Mouse (Mus musculus): Measurements from ENCODE around the gene Gm42674. TPM values are rescaled to one million over a fixed set of nuclear protein-coding genes. Genes with fewer than 3 reads are reported as not detected.

The Gm42674 gene
- not detected for polyA plus RNA-seq (2017; shearing (Covaris generic))

DNA sequence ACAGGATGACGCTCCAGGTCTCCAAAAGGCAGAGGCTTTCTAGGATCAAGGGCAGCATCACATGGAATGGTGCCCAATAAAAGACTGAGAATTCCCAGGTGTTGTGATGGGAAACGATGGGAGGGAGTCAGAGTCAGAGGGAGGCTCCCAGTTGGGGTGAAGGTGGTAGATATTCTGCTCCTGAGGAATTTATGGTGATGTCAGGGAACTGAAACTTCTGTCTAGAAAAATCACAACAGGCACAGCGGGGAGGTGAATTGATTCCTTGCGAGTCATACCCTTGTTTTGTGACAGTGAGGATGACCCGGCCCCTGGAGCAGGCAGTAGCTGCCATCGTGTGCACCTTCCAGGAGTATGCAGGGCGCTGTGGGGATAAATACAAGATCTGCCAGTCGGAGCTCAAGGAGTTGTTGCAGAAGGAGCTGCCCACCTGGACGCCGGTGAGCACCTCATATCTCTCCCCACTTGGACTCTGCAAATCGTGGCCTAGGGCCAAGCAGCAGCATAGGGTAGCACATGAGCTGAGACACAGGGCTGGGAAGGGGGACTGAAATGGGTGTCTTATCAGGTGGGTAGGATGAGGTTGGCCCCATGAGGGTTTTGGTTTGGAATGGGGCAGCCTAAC, at the start of gene Gm42674:
Gene Gm42674, plus strand, starts transcription at position 419 of the 625 bp plus-strand sequence.

DNA sequence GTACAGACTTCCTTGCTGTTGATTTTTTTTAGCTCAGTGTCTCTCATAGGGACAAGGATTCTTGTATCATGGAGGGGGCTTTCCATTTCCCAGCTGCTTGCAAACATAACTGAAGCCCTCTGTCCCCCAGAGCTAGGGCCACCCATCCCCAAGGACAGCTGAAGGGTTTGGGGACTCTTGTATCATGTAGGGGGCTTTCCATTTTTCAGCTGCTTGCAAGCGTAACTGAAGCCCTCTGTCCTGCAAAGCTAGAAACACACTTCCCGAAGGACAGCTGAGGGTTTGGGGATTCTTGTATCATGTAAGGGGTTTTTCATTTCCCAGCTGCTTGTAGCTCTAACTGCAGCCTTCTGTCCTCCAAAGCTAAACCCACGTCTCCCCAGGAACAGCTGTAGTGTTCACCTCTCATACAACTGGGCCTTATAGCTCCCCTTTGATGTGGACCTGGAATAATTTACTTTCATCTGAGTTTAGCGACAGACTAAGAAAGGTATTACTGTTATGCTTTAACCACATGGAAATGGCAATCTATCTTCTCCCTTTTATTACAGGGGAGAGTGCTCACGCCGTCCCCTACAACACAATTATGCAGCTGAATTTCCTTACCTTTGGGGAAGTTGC, 41.6 kb upstream of the Gm42674 start, which contains the start of gene S100a3:
Gene S100a3, plus strand, starts transcription at position 571 of the 621 bp plus-strand sequence.

DNA sequence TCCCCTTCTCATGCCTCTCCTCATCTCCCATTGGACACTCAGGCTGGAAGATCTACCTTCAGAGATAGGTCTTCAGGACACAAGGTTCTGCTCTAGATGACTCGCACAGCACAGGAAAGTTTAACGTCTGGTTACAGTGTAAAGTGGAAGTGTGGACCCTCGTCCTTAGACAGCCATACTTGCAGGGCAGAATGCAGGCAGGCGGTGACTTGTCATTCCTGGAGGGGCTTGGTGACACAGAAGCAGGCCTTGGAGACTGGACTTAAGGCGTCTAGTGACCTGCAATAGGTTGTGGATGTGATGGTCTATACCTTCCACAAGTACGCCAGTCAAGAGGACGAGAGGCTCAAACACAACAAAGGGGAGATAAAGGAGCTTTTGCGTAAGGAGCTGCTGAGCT, 11.8 kb upstream of the Gm42674 start, which contains the start of gene S100a2:
Gene S100a2, plus strand, starts transcription at position 301 of the 400 bp plus-strand sequence.

DNA sequence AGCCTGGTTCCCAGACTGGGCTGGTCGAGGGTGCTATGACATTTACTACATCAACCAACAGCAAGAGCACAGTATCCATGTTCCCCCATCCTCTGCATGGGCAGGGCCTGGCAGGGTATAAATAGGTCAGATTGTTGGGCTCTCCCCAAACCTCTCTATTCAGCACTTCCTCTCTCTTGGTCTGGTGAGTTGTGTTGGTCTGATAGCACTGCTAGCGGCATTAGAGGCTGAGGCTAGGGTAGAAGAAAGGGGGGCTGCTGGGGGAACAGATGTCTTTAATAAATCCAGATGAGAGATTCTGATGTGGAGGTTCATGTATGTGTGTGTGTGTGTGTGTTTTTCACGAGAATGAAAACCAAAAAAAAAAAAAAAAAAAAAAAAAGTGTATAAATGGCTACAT, 1.9 kb downstream of the Gm42674 start, which contains the start of gene S100a4:
Gene S100a4, plus strand, starts transcription at position 149 of the 400 bp plus-strand sequence.

DNA sequence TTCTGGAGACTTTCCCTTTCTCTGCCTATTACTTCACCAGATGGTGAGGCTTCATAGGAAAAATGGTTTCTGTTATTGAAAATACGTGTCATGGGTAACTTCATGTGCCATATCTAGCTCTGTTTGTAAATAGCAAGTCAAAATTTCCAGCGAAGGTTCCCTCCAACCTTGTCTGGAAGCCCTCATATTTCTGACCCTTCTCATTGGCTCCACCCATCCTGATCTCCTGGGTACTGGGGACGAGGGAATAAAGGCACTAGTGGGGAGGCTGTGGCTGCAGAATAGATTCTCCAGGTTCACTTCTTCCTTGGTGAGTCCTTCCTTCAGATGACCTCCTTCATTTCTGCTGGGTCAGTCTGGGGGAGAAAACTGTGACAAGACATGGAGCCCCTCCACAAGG, 6.5 kb downstream of the Gm42674 start, which contains the start of gene S100a5:
Gene S100a5, plus strand, starts transcription at position 301 of the 400 bp plus-strand sequence.

DNA sequence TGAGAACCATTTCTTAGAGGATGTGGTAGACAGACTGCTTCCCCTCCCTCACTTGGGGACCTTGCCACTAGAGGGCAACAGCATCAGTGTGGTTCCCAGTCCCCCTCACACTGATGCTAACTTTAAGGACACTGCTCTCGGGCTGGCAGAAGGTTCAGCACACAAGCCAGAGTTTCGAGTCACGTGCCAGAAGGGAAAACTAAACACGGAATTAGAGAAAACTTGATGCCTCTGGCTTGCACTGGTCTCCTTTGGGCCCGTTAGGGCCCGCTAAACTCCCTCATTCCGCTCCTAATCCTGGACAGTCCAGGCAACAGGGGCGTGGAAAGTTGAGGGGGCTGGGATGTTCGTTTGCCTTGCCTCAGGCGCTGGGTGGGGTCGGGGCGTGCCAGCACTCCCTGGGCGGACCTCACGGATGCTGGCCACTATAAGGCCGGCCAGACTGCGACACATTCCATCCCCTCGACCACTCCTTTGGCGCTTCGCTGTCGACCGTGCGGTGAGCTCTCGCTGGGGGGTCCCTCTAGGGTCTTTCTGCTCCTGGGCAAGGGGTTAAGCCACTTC, 11.1 kb downstream of the Gm42674 start, which contains the start of gene S100a6:
Gene S100a6, plus strand, starts transcription at position 155 of the 564 bp plus-strand sequence.

DNA sequence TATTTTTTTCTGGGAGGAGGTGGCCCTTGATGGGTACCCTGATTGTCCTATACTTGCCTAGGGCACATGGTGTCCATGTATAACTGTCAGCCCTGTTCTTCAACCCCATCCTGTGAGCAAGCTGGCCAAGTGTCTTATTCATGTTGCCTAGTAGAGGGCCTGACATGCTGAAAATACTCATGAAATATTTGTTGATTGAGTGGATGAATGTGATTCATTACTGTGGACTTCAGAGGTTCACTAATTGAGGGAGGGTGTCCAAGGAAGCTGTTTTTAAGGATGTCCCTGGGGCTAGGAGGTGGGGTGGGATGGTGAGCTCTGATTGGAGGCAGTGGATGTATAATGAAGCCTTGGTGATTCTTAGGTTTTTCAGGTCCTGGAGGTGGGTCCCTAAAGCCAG, 52.0 kb downstream of the Gm42674 start, which contains the start of gene S100a7a:
Gene S100a7a, plus strand, starts transcription at position 301 of the 400 bp plus-strand sequence.

Other genes with a start within 250 kb of the Gm42674 start
- gene Slc27a3, start 212.0 kb upstream of the Gm42674 start, polyA plus RNA-seq (2017; shearing (Covaris generic)) = 0.27 TPM
- gene Ints3, start 168.3 kb upstream of the Gm42674 start, polyA plus RNA-seq (2017; shearing (Covaris generic)) = 47.0 TPM
- gene Npr1, start 136.0 kb upstream of the Gm42674 start, polyA plus RNA-seq (2017; shearing (Covaris generic)) = not detected
- gene Ilf2, start 125.8 kb upstream of the Gm42674 start, polyA plus RNA-seq (2017; shearing (Covaris generic)) = 104 TPM
- 93.0 TPM for gene Snapin, start 110.9 kb upstream of the Gm42674 start, polyA plus RNA-seq (2017; shearing (Covaris generic))
- 212 TPM for gene Chtop, start 92.4 kb upstream of the Gm42674 start, polyA plus RNA-seq (2017; shearing (Covaris generic))
- 4.4 TPM for gene S100a1, start 87.5 kb upstream of the Gm42674 start, polyA plus RNA-seq (2017; shearing (Covaris generic))
- 181 TPM for gene S100a13, start 87.5 kb upstream of the Gm42674 start, polyA plus RNA-seq (2017; shearing (Covaris generic))
- 0.40 TPM for gene S100a14, start 75.0 kb upstream of the Gm42674 start, polyA plus RNA-seq (2017; shearing (Covaris generic))
- gene S100a16, start 64.7 kb upstream of the Gm42674 start, polyA plus RNA-seq (2017; shearing (Covaris generic)) = 0.32 TPM
- 1.6 TPM for gene S100a3, start 41.3 kb upstream of the Gm42674 start, polyA plus RNA-seq (2017; shearing (Covaris generic))
- 1.7 TPM for gene S100a2, start 11.7 kb upstream of the Gm42674 start, polyA plus RNA-seq (2017; shearing (Covaris generic))
- 415 TPM for gene S100a4, start 1.9 kb downstream of the Gm42674 start, polyA plus RNA-seq (2017; shearing (Covaris generic))
- gene S100a5, start 6.6 kb downstream of the Gm42674 start, polyA plus RNA-seq (2017; shearing (Covaris generic)) = not detected
- gene S100a6, start 11.0 kb downstream of the Gm42674 start, polyA plus RNA-seq (2017; shearing (Covaris generic)) = 481 TPM
- gene S100a7a, start 52.1 kb downstream of the Gm42674 start, polyA plus RNA-seq (2017; shearing (Covaris generic)) = 0.28 TPM
- gene S100a8, start 67.1 kb downstream of the Gm42674 start, polyA plus RNA-seq (2017; shearing (Covaris generic)) = not detected
- 0.57 TPM for gene S100a9, start 93.8 kb downstream of the Gm42674 start, polyA plus RNA-seq (2017; shearing (Covaris generic))
- gene Pglyrp4, start 125.0 kb downstream of the Gm42674 start, polyA plus RNA-seq (2017; shearing (Covaris generic)) = not detected
- gene Gm5849, start 176.0 kb downstream of the Gm42674 start, polyA plus RNA-seq (2017; shearing (Covaris generic)) = not detected